Mouse (Mus musculus) cerebellum, adult 2 months (tissue): ENCODE measurements around the gene Kcnt1. TPM values are rescaled to one million over a fixed set of nuclear protein-coding genes. Genes with fewer than 3 reads are reported as not detected.
"Not testable (repeated sequence)": the region's sequence is repeated elsewhere in the genome, so short reads cannot be mapped to it uniquely, and the experiment has no call there.

ENCODE experiments used
- DNase-seq, 2 experiments: peaks; one replicate each; pipeline ENCODE4 v3.0.0; 2021
- H3K27ac ChIP-seq: fragments of 200-500 bp; 2 replicates; pipeline ENCODE4 v1.5.1; 2012; ENCODE audit warnings: low read length, control low read depth, inconsistent platforms; ENCODE audit not compliant: insufficient read depth
- H3K27me3 ChIP-seq: fragments of 200-500 bp; 2 replicates; pipeline ENCODE4 v1.6.1; 2012; ENCODE audit warnings: inconsistent platforms, mild to moderate bottlenecking, low read length, moderate library complexity; ENCODE audit not compliant: control insufficient read depth, insufficient read depth
- H3K4me1 ChIP-seq: fragments of 200-500 bp; 2 replicates; pipeline ENCODE4 v1.6.1; 2011; ENCODE audit warnings: low read length; ENCODE audit not compliant: control insufficient read depth, insufficient read depth
- H3K4me3 ChIP-seq: fragments of 200-500 bp; replicated peaks from 2 replicates; pipeline ENCODE3; 2011; ENCODE audit warnings: mild to moderate bottlenecking, low read depth, low read length, control low read depth; ENCODE audit not compliant: insufficient read depth
- CTCF ChIP-seq: fragments of 200-500 bp; IDR thresholded peaks from 2 replicates; pipeline ENCODE4 v1.5.1; 2011; ENCODE audit warnings: low read depth, mild to moderate bottlenecking, control low read depth, low read length, moderate library complexity, borderline replicate concordance; ENCODE audit not compliant: insufficient read depth
- POLR2A ChIP-seq: fragments of 200-500 bp; IDR thresholded peaks from 2 replicates; pipeline ENCODE4 v1.6.1; 2011; ENCODE audit warnings: low read length, control low read depth, borderline replicate concordance; ENCODE audit not compliant: insufficient read depth
- WGBS: fragments of 180-500 bp; shearing (Covaris S2); methylation state at CpG from one replicate; pipeline ENCODE4 v1.1.7; 2018; 5-methylcytosine and 5-hydroxymethylcytosine counted together
- polyA plus RNA-seq: library from polyadenylated mRNA; depleted of rRNA; stranded (reverse); fragments of >200 nt; gene quantifications from 2 replicates; pipeline ENCODE4 v1.2.3, GENCODE M21; 2012; rRNA removed

Kcnt1 gene
- 409 and 456 TPM in 2 replicates for polyA plus RNA-seq

- Histone ChIP-seq H3K27me3 (no peaks in the 10 kb centered on the region), H3K27ac (peak within 1 kb of the TSS; percentile 65), H3K4me1 (peaks cover 32% of the 10 kb centered on the region), H3K4me3 (peak within 1 kb of the TSS; percentile 64)
- WGBS: under 1% methylated on average over 46 of the region's 53 CpGs
- DNase-seq: peak; percentile 67 to 72
- TF ChIP-seq CTCF: no peak
- TF ChIP-seq POLR2A: no peak
These were observed at the start of gene Kcnt1 for GRCm38 (mm10) chr2:25863337-25864131. Kcnt1 (plus strand) TSS chr2:25863734.

GRCm38 (mm10) chr2:25815748-25816147, 47.8 kb upstream of the Kcnt1 start, which contains the start of gene Glt6d1:
Glt6d1 (minus strand) TSS chr2:25815848.
- H3K4me1 ChIP-seq, DNase-seq, H3K27me3 ChIP-seq, H3K27ac ChIP-seq, H3K4me3 ChIP-seq: not testable (repeated sequence)
- WGBS: 55% methylated on average over 1 of the region's 1 CpGs

DNA sequence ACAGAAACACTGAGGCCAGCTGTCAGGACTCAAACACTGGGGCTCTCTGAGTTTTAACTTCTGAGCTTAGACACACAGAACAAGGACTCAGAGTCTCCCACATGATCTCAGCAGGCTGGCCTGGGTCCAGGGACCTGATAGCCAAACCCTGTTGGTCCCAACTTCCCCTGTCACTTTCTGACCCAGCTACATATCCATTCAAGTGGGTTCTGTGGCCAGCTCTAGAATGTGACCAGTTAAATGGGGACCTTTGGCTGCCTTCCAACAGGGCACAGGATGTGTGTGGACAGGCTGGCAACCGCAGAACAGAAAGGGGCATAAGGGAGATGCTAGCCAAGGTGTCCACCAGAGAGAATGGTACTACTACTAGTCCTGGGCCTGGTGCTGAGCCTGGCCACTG, 40.7 kb upstream of the Kcnt1 start, which contains the start of gene Lcn9:
Gene Lcn9, plus strand, starts transcription at position 348 of the 400 bp plus-strand sequence.
- TF ChIP-seq POLR2A (no peak), CTCF (no peak)
- H3K4me1 ChIP-seq: no peaks in the 10 kb centered on the region
- 11% methylated on average over 1 of the region's 1 CpGs for WGBS
- no peaks in the 10 kb centered on the region for H3K27me3 ChIP-seq
- no peak within 1 kb of the TSS for H3K4me3 ChIP-seq
- peak; percentile 8 to 18 for DNase-seq
- H3K27ac ChIP-seq: no peak within 1 kb of the TSS

GRCm38 (mm10) chr2:25824751-25825150, 38.8 kb upstream of the Kcnt1 start:
- H3K4me3 ChIP-seq: no peak overlapping the region
- peak in 1 of 2 experiments; percentile 1 for DNase-seq
- 91% methylated on average over 3 of the region's 3 CpGs for WGBS
- no peaks in the 10 kb centered on the region for H3K27me3 ChIP-seq
- no peaks in the 10 kb centered on the region for H3K4me1 ChIP-seq
- TF ChIP-seq CTCF (no peak), POLR2A (no peak)
- H3K27ac ChIP-seq: no peak overlapping the region

DNA sequence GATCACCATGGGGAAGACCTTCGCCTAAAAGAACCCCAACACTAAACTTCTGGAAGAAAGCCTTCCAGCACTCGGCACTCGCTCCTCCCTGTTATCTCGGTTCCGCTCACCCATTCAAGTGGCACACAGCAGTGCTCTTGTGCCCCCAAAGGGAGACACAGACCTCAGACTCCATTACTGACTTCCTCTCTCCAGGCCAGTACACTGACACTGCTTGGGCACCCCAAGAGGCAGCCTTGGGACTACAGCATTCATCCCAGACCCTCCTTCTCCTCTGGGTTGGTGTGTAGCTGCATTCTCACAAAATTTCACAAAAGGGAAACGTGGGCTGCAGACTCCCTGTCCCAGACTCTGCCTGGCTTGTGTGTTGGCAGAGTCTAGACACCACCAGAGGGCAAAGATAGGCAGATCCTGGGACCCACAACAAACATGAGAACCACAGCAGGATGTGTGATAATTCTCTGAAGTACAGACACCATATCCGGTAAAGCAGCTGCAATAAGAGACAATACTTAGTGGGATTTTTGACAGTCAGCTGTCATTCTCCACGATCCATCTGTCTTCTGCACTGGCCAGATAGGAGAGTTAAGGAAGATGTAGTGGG, 35.1 kb upstream of the Kcnt1 start:
- WGBS: 78% methylated on average over 8 of the region's 8 CpGs
- TF ChIP-seq CTCF: no peak
- Histone ChIP-seq H3K4me3 (no peak overlapping the region), H3K27me3 (no peaks in the 10 kb centered on the region), H3K27ac (no peak overlapping the region), H3K4me1 (no peaks in the 10 kb centered on the region)
- DNase-seq: no peak

DNA sequence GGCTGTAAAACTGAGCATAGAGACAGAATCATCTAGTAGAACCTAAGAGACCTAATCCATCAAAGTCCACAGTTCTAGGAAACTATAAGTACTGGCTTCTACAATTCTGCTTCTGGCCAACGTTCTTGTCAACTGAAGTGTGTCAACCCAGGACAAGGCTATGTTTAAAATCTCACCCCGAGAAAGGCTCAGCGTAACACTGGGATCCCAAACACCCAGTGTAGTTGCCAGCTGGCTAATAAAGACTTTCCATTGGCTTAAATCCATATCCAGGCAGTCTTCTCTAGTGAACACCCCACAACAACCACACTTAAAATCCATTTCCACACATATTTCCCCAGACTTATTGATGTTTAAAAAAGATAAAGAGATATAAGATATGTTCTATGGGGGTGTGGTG, 32.7 kb upstream of the Kcnt1 start:
- Histone ChIP-seq H3K4me3 (no peak overlapping the region), H3K27me3 (no peaks in the 10 kb centered on the region), H3K27ac (no peak overlapping the region), H3K4me1 (no peaks in the 10 kb centered on the region)
- WGBS: 17% methylated on average over 3 of the region's 3 CpGs
- DNase-seq: no peak
- no peak for TF ChIP-seq POLR2A
- TF ChIP-seq CTCF: no peak

- DNase-seq: peak; percentile 79 to 87
- Histone ChIP-seq H3K27ac (no peak overlapping the region), H3K27me3 (no peaks in the 10 kb centered on the region), H3K4me1 (no peaks in the 10 kb centered on the region), H3K4me3 (no peak overlapping the region)
- TF ChIP-seq POLR2A (no peak), CTCF (peak; percentile 97)
- 41% methylated on average over 5 of the region's 5 CpGs for WGBS
These were observed 27.2 kb upstream of the Kcnt1 start for GRCm38 (mm10) chr2:25836291-25836690.

DNA sequence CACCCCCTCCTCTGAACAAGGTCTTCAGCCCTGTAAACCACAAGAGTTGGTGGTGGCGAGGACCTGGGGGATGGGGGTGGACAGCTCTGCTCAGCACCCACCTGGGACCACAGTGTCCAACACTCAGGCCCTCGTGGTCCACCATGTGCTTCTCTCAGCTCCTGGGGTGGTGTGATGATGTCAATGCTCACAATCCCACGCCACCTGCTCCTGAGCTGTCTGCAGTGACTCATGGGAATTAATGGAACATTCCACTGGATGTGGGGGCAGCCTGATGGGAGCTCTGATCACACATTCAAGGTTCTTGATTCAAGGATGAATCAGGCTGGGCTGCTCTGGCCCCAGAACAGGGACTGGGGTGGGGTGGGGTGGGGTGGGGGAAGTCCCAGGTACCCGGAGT, 21.4 kb upstream of the Kcnt1 start:
- no peak for DNase-seq
- no peaks in the 10 kb centered on the region for H3K27me3 ChIP-seq
- TF ChIP-seq POLR2A (no peak), CTCF (no peak)
- no peak overlapping the region for H3K27ac ChIP-seq
- H3K4me3 ChIP-seq: no peak overlapping the region
- H3K4me1 ChIP-seq: peaks cover 7% of the 10 kb centered on the region; the same call in 1 of the 2 replicates
- 77% methylated on average over 4 of the region's 4 CpGs for WGBS
